Mouse (Mus musculus): ENCODE results near the gene Flrt3. TPM values are rescaled to one million over a fixed set of nuclear protein-coding genes. Genes with fewer than 3 reads are reported as not detected.

The Flrt3 gene
- polyA plus RNA-seq, 1 experiment from 2014 or later: 17.3 TPM

GRCm38 (mm10) chr2:140703377-140703776 lies 32.1 kb upstream of the Flrt3 start:
- no peaks in the 10 kb centered on the region for H3K9me3 ChIP-seq (replicated peaks; ENCODE audit: low read length)
- H3K27ac ChIP-seq: no peak overlapping the region
- H3K4me3 ChIP-seq (replicated peaks; ENCODE audit: low read depth, low read length): no peak overlapping the region
- H3K27me3 ChIP-seq (ENCODE audit: insufficient read depth, low read length): no peaks in the 10 kb centered on the region
- H3K36me3 ChIP-seq (ENCODE audit: insufficient read depth, low read length): no peaks in the 10 kb centered on the region
- 65% methylated on average over 4 of the region's 4 CpGs for WGBS
- ATAC-seq (replicated peaks; ENCODE audit: low FRiP score, low read depth) (no peak), DNase-seq (ENCODE audit: low spot score) (no peak)
- H3K9ac ChIP-seq (ENCODE audit: low read depth, low read length): no peak overlapping the region
- 0 out of 2 replicates have a peak, but pooled peaks cover 3% of the 10 kb centered on the region for H3K4me1 ChIP-seq (replicated peaks; ENCODE audit: insufficient read depth, low read length)
- H3K4me2 ChIP-seq (ENCODE audit: low read length): no peak overlapping the region
- TF ChIP-seq CTCF (IDR thresholded peaks at IDR 0.05; ENCODE audit: low read depth): no peak

- no peak overlapping the region for H3K27ac ChIP-seq
- H3K36me3 ChIP-seq (ENCODE audit: insufficient read depth, low read length): no peaks in the 10 kb centered on the region
- H3K9me3 ChIP-seq (replicated peaks; ENCODE audit: low read length): no peaks in the 10 kb centered on the region
- H3K4me3 ChIP-seq (replicated peaks; ENCODE audit: low read depth, low read length): no peak overlapping the region
- ATAC-seq (replicated peaks; ENCODE audit: low FRiP score, low read depth): no peak
- H3K4me2 ChIP-seq (ENCODE audit: low read length): no peak overlapping the region
- DNase-seq (ENCODE audit: low spot score): no peak
- no peaks in the 10 kb centered on the region for H3K27me3 ChIP-seq (ENCODE audit: insufficient read depth, low read length)
- no peak for TF ChIP-seq CTCF (IDR thresholded peaks at IDR 0.05; ENCODE audit: low read depth)
- WGBS: 44% methylated on average over 3 of the region's 3 CpGs
- 0 out of 2 replicates have a peak, but pooled peaks cover 3% of the 10 kb centered on the region for H3K4me1 ChIP-seq (replicated peaks; ENCODE audit: insufficient read depth, low read length)
- H3K9ac ChIP-seq (ENCODE audit: low read depth, low read length): no peak overlapping the region
These were observed 27.3 kb upstream of the Flrt3 start for GRCm38 (mm10) chr2:140698585-140698984.

- ATAC-seq (replicated peaks; ENCODE audit: low FRiP score, low read depth): no peak
- no peak overlapping the region for H3K4me3 ChIP-seq (replicated peaks; ENCODE audit: low read depth, low read length)
- 91% methylated on average over 5 of the region's 5 CpGs for WGBS
These were observed 22.6 kb upstream of the Flrt3 start for GRCm38 (mm10) chr2:140693845-140694244.

GRCm38 (mm10) chr2:140692461-140692860 lies 21.2 kb upstream of the Flrt3 start:
- Histone ChIP-seq H3K4me1 (replicated peaks; ENCODE audit: insufficient read depth, low read length) (no peaks in the 10 kb centered on the region), H3K36me3 (ENCODE audit: insufficient read depth, low read length) (no peaks in the 10 kb centered on the region), H3K27ac (no peak overlapping the region), H3K4me2 (ENCODE audit: low read length) (no peak overlapping the region), H3K9ac (ENCODE audit: low read depth, low read length) (no peak overlapping the region), H3K4me3 (replicated peaks; ENCODE audit: low read depth, low read length) (no peak overlapping the region), H3K27me3 (ENCODE audit: insufficient read depth, low read length) (no peaks in the 10 kb centered on the region), H3K9me3 (replicated peaks; ENCODE audit: low read length) (no peaks in the 10 kb centered on the region)
- ATAC-seq (replicated peaks; ENCODE audit: low FRiP score, low read depth): no peak
- DNase-seq (ENCODE audit: low spot score): no peak
- WGBS: 29% methylated on average over 4 of the region's 4 CpGs
- TF ChIP-seq CTCF (IDR thresholded peaks at IDR 0.05; ENCODE audit: low read depth): no peak

More at GRCm38 (mm10) chr2:140693845-140694244, 22.6 kb upstream of the Flrt3 start:
- Histone ChIP-seq H3K27ac (no peak overlapping the region), H3K9ac (ENCODE audit: low read depth, low read length) (no peak overlapping the region), H3K9me3 (replicated peaks; ENCODE audit: low read length) (no peaks in the 10 kb centered on the region), H3K4me1 (replicated peaks; ENCODE audit: insufficient read depth, low read length) (no peaks in the 10 kb centered on the region), H3K36me3 (ENCODE audit: insufficient read depth, low read length) (no peaks in the 10 kb centered on the region), H3K27me3 (ENCODE audit: insufficient read depth, low read length) (no peaks in the 10 kb centered on the region), H3K4me2 (ENCODE audit: low read length) (no peak overlapping the region)
- no peak for TF ChIP-seq CTCF (IDR thresholded peaks at IDR 0.05; ENCODE audit: low read depth)
- DNase-seq (ENCODE audit: low spot score): no peak

- 61% methylated on average over 1 of the region's 1 CpGs for WGBS
These were observed 20.1 kb upstream of the Flrt3 start for GRCm38 (mm10) chr2:140691403-140691802.

GRCm38 (mm10) chr2:140690906-140691305 lies 19.6 kb upstream of the Flrt3 start:
- no peak for TF ChIP-seq CTCF (IDR thresholded peaks at IDR 0.05; ENCODE audit: low read depth)
- H3K27me3 ChIP-seq (ENCODE audit: insufficient read depth, low read length): no peaks in the 10 kb centered on the region
- WGBS: 86% methylated on average over 2 of the region's 2 CpGs

More at GRCm38 (mm10) chr2:140691403-140691802, 20.1 kb upstream of the Flrt3 start:
- Histone ChIP-seq H3K27me3 (ENCODE audit: insufficient read depth, low read length) (no peaks in the 10 kb centered on the region), H3K4me3 (replicated peaks; ENCODE audit: low read depth, low read length) (no peak overlapping the region), H3K27ac (no peak overlapping the region), H3K9me3 (replicated peaks; ENCODE audit: low read length) (no peaks in the 10 kb centered on the region), H3K4me1 (replicated peaks; ENCODE audit: insufficient read depth, low read length) (no peaks in the 10 kb centered on the region), H3K4me2 (ENCODE audit: low read length) (no peak overlapping the region), H3K9ac (ENCODE audit: low read depth, low read length) (no peak overlapping the region), H3K36me3 (ENCODE audit: insufficient read depth, low read length) (no peaks in the 10 kb centered on the region)
- ATAC-seq (replicated peaks; ENCODE audit: low FRiP score, low read depth) (no peak), DNase-seq (ENCODE audit: low spot score) (no peak)
- no peak for TF ChIP-seq CTCF (IDR thresholded peaks at IDR 0.05; ENCODE audit: low read depth)

GRCm38 (mm10) chr2:140676728-140677127 lies 5.5 kb upstream of the Flrt3 start:
- H3K36me3 ChIP-seq (ENCODE audit: insufficient read depth, low read length): no peaks in the 10 kb centered on the region
- H3K4me1 ChIP-seq (replicated peaks; ENCODE audit: insufficient read depth, low read length): no peaks in the 10 kb centered on the region
- TF ChIP-seq CTCF (IDR thresholded peaks at IDR 0.05; ENCODE audit: low read depth): no peak
- no peaks in the 10 kb centered on the region for H3K27me3 ChIP-seq (ENCODE audit: insufficient read depth, low read length)
- WGBS: 46% methylated on average over 3 of the region's 3 CpGs
- no peaks in the 10 kb centered on the region for H3K9me3 ChIP-seq (replicated peaks; ENCODE audit: low read length)
- no peak overlapping the region for H3K27ac ChIP-seq
- DNase-seq (ENCODE audit: low spot score) (no peak), ATAC-seq (replicated peaks; ENCODE audit: low FRiP score, low read depth) (no peak)
- H3K9ac ChIP-seq (ENCODE audit: low read depth, low read length): no peak overlapping the region
- H3K4me2 ChIP-seq (ENCODE audit: low read length): no peak overlapping the region
- no peak overlapping the region for H3K4me3 ChIP-seq (replicated peaks; ENCODE audit: low read depth, low read length)

More at GRCm38 (mm10) chr2:140690906-140691305, 19.6 kb upstream of the Flrt3 start:
- H3K4me2 ChIP-seq (ENCODE audit: low read length): no peak overlapping the region
- H3K27ac ChIP-seq: no peak overlapping the region
- ATAC-seq (replicated peaks; ENCODE audit: low FRiP score, low read depth) (no peak), DNase-seq (ENCODE audit: low spot score) (no peak)
- no peaks in the 10 kb centered on the region for H3K9me3 ChIP-seq (replicated peaks; ENCODE audit: low read length)
- no peaks in the 10 kb centered on the region for H3K36me3 ChIP-seq (ENCODE audit: insufficient read depth, low read length)
- H3K4me3 ChIP-seq (replicated peaks; ENCODE audit: low read depth, low read length): no peak overlapping the region
- H3K9ac ChIP-seq (ENCODE audit: low read depth, low read length): no peak overlapping the region
- no peaks in the 10 kb centered on the region for H3K4me1 ChIP-seq (replicated peaks; ENCODE audit: insufficient read depth, low read length)

All from kidney, postnatal 0 days (tissue).